Mouse (Mus musculus) megakaryocyte, embryonic 14.5 days (primary cell): ENCODE data around the gene Ptcra.

Source experiments
- FLI1 ChIP-seq: IDR thresholded peaks from 2 replicates; pipeline ENCODE4 v1.6.1; 2012; ENCODE audit warnings: low read length, inconsistent platforms, mixed read lengths
- GATA1 ChIP-seq: IDR thresholded peaks from 3 replicates; pipeline ENCODE4 v1.6.1; 2012; ENCODE audit warnings: mixed read lengths, low read length, inconsistent platforms, borderline replicate concordance

- TF ChIP-seq GATA1 = no peak
- no peak for TF ChIP-seq FLI1
These were observed 14.2 kb downstream of the Ptcra start for GRCm38 (mm10) chr17:46749282-46749681.
